Mouse (Mus musculus) stomach, postnatal 0 days (tissue): ENCODE results near the gene Cux1.

Source experiments
- CTCF ChIP-seq: IDR thresholded peaks from 2 replicates; pipeline ENCODE4 v1.5.1; 2016; ENCODE audit warnings: antibody characterized with exemption, low read depth, mild to moderate bottlenecking, moderate library complexity
- EP300 ChIP-seq: optimal IDR thresholded peaks from 2 replicates; pipeline ENCODE3; 2016; ENCODE audit warnings: antibody characterized with exemption

GRCm38 (mm10) chr5:136210549-136210948 lies 356.7 kb downstream of the Cux1 start:
- TF ChIP-seq EP300 (no peak), CTCF (no peak)
